Mouse (Mus musculus) c-Kit-positive CD71-positive TER-119-positive erythroid progenitor cells, embryonic 14.5 days (primary cell): Measurements from ENCODE around the gene Hpd.

ENCODE experiments used
- DNase-seq: peaks from one replicate; pipeline ENCODE4 v3.0.0-alpha.2; 2013; ENCODE audit warnings: low spot score

The Hpd gene

DNA sequence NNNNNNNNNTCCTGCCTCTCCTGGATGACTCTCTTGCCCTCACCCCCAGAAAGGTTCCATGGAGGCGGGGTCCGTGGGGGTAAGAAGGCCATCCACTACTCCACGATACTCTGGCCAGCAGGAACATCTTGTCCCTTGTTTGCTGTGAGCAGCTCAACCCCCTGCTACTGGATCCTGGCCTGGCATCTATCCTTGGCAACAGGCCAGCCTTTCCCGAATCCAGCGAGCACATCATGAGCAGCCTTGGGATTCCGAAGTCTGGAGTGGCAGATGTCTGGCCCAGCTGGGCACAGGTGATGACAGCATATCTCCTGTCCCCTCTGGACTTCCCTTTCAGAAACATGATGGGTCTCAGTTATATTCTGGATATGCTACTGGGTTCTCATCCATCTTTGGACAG lies 3.4 kb upstream of the Hpd start:
- no peak for DNase-seq

DNA sequence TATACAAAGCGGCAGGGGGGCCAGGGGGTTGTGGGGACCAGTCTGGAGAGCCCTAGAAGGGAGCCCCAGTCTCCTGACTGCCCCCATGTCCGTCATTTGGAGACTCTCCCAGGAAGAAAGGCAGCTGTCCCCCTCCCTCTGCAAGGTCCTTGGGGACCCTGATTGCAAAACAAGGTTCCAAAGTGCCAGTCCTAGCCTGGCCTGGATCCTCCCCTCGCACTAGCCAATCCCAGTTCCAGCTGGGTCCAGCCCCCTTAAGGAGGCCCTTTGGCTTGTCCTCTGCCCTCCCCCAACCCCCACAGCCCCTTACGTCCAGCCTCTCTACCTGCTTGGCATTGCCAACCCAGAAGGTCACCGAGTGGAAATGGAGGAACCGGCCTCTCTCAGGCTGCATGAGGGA lies 991 bp downstream of the Hpd start:
- no peak for DNase-seq

DNA sequence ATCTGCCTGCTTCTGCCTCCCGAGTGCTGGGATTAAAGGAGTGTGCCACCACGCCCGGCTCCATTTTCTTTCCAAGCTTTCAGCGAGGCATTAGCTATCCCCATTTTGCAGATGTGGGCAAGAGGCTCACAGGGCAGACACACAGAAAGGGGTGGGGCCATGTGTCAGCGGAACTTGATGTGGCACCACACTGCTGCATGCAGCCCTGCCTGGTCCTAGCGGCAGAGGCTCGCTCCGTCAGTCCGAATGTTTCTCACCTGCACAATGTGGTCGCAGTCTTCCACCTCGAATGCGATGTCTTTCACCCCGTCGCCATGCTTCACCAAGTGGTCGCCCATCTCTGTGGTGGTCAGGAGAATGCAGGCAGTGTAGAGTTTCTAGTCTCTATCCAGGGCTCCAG lies 2.1 kb downstream of the Hpd start:
- no peak for DNase-seq

DNA sequence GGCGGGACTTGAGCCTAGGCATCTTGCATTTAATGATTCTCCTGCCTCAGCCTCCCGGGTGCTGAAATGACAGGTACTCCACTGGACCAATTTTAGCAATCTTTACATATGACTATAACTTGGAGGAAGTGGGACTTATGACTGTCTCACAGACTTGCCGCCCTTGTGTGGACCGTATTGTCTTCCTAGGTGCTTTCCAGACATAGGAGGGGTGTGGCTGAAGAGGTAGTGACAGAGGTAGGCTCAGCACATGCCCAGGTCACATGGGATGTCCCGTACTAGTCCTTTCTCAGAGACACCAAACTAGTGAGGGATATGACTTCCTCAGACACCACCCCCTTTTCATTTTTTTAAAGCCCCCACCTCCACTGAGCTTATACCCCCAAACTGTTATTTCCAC lies 3.7 kb downstream of the Hpd start:
- no peak for DNase-seq

DNA sequence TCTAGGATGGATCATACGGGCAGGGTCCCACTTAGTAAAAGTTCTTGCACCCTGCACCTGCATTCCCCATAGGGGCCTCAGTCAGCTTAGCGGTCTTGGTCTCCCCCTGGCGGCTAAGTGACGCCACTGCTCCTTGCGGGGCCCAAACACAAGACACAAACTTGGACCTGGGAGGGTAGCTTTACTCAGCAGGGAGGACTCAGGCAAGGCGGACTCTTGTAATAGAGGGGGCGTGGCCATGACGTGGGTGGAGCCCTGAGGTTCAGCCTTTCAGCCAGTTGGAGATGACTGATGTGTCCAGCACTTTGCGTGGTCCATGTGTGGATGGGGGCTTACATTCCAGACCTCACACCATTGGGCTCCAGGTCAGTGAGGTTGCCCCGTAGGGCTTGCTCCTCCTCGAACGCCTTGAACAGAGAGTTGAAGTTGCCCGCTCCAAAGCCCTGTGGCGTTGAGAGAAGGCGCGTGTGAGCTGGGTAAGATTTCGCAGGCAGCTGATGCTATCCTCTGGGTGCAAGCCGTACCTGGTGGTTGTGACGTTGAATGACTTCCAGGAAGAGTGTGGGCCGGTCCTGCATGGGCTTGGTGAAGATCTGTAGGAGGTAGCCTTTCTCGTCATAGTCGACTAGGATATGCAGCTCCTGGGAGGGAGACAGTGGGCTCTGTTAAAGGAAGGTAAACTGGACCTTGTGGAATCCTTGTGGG lies 10.7 kb downstream of the Hpd start:
- DNase-seq = peak; percentile 90

DNA sequence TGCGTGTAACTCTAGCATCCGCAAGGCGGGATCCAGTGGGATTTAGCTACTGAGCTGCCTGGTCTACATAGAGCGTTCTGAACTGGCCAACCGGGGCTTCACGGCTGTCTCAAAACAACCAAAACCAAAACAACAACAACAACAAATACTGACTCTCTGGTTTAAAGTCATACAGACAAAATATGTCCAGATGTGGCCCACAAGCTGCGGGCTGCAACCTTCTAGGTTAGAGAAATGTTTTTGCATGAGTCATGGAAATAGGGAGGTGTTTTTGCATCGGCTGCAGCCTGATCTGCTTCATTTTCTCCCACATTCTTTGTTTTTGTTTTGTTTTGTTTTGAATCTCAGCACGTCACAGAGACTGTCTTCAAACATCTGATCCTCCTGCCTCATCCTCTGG lies 12.2 kb downstream of the Hpd start:
- DNase-seq = no peak

DNA sequence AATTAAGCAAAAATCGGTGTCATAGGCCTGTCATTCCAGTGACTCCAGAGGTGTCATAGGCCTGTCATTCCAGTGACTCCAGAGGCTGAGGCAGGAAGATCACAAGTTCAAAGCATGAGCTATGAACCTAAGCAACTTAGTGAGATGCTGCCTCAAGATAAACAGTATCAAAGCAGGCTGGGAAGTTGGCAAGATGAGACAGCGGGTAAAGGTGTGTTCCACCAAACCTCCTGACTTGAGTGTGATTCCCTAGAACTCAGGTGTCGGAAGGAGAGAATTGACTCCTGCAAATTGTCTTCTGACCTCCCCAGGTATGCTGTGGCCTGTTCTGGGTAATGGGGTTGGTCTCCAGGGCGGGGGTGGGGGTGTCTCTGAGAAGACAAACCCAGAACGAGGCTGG lies 13.2 kb downstream of the Hpd start, which contains the start of gene Psmd9:
Gene Psmd9, plus strand, starts transcription at position 130 of the 400 bp plus-strand sequence.
- no peak for DNase-seq

DNA sequence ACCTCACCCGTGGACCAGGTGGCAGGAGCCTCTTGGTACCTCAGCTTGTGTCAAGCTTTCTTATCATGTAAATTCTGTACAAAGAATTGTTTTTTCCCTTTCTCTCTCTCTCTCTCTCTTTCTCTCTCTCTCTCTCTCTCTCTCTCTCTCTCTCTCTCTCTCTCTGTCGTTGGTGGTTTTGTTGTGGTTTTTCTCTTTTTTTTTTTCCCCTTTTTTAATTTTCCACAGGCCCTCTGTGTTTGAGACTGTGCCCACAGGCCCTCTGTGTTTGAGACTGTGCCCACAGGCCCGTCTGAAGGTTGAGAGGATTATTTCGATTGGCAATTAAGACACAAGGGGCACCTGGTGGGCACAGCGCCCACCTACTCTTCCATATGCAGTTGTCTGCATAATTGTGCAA lies 14.9 kb downstream of the Hpd start:
- DNase-seq = no peak

DNA sequence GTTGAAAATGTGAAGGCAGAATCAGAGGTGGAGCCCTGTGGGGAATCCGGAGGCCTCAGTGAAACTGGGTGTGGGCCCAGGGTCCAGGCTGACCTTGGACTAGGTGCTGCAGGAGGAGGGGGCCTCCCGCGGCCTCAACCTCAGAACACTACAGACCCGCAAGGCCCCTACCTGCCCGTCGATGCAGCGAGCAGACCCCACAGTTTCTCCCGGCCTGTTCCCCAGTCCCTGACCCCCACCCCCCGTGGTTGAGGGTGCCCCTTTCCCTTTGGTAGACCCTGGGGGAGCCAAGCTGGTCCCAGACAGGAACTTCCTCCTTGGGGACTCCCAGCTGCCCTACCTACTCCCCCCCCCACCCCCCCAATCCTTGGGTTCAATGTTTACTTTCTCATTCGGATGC lies 16.1 kb downstream of the Hpd start:
- no peak for DNase-seq

DNA sequence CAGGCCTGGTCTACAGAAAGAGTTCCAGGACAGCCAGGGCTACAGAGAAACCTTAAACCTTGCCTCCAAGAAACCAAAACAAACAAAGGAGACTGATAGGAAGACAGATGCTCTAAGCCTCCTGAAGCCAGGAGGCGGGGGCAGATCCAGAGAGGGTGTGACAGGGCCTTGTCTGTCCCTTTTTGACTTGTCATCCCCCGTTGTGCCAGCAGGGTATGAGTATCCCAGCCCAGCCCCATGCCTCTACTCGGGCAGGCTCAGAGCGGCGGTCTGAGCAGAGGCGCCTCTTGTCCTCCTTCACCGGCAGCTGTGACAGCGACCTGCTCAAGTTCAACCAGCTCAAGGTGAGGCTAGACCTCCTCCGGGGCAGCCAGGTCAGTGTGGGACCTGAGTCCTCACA lies 19.6 kb downstream of the Hpd start:
- no peak for DNase-seq

DNA sequence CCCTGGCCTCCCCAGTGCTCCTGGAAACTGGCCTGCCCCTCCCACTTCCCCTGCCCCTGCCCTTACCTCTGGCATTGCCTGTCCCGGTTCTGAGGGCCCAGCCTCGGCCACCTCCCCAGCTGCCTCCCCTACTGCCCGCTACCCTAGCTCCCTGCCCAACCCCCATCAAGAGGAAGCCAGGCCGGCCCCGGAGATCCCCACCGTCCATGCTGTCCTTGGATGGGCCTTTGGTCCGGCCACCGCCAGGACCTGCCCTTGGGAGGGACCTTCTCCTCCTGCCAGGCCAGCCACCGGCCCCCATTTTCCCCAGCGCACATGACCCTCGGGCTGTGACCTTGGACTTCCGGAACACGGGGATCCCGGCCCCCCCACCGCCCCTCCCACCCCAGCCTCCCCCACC lies 22.2 kb downstream of the Hpd start:
- no peak for DNase-seq

DNA sequence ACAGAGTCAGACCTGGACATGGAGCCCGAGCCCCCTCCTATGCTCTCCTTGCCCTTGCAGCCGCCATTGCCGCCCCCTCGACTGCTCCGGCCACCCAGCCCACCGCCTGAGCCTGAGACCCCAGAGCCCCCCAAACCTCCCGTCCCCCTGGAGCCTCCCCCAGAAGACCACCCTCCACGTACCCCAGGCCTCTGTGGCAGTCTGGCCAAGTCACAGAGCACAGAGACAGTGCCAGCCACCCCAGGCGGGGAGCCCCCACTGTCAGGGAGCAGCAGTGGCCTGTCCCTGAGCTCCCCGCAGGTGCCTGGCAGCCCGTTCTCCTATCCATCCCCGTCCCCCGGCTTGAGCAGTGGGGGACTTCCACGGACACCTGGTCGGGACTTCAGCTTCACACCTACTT lies 22.7 kb downstream of the Hpd start:
- no peak for DNase-seq

DNA sequence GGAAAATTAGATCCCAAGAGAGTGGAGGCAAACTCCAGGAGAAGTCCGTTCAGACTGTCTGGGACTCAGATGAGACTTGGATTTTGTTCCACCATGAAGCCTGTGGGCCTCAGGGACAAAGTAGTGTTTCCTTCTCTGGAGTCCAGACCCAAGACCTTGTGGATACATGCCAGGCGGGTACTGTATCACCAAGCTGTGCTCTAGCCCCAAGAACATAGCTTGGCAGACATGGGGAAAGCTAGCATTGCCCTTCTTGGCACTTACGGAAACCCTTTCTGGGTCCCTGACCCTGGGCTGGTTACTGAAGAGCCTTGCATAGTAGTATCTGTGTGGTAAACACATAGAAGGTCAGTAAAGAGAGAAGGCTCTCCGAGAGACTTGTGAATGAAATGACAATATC lies 23.1 kb downstream of the Hpd start:
- DNase-seq = no peak

DNA sequence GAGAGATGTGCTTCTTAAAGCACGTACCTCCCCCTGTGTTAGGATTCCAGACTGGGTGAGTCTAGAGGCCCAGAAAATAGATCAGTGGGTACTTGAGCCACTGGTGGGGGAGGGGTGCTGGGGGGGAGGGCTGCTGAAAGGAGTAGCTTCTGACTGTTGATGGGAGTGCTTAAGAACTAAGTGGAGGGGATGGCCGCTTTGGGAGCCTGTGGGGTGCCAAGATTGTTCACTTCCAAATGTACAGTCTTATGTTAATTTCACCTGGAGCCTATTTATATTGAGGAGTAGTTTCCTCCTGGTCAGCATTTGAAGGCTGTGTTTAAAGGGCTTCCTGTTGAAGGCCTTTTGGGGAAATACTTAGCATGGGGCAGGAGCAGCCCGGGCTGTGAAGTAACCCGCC lies 24.6 kb downstream of the Hpd start:
- no peak for DNase-seq

DNA sequence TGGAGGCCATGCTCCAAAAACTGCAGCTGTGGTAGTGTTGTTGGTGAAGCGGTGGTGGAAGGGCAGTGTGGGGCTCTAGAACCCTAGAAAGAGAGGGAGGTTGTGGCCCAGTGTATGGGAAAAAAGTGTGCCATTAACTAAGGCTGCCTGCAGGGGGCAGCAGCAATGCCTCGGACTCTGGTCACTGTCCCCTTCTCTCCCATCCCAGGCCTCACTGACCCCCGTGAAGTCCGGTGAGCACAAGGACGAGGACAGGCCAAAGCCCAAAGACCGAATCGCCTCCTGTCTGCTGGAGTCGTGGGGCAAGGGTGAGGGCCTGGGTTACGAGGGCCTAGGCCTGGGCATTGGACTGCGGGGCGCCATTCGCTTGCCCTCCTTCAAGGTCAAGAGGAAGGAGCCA lies 25.8 kb downstream of the Hpd start:
- DNase-seq = no peak

DNA sequence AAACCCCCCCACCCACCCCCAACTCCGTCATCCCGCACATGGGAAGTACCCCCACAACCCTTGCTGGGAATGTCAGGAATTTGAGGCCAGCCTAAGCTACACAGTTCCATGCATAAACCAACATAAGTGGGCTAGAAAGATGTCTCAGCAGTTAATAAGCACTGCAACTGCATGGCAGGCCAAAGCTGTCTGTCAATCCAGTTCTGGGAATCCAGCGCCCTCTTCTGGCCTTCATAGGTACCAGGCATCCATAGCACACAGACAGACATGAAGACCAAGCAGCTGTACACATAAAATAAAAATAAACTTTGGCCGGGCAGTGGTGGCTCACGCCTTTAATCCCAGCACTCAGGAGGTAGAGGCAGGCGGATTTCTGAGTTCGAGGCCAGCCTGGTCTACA lies 27.1 kb downstream of the Hpd start:
- peak; percentile 78 for DNase-seq

DNA sequence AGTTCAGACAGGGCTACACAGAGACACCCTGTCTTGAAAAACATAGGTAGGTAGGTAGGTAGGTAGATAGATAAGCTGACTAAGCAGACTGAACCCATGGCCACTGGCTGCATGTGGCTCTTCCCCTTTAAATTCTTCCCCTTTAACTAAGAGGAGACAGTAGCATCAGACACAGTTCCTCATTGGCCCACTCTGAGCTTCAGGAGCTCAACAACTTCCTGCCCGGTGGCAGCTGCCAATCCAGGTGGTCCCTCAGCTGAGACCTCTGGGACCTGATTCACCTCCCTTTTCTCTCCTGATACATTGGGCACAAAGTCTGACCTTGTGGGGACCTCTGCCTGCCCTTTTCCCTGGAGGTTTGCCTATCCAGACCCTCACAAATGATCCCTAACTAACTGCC lies 29.6 kb downstream of the Hpd start:
- no peak for DNase-seq

DNA sequence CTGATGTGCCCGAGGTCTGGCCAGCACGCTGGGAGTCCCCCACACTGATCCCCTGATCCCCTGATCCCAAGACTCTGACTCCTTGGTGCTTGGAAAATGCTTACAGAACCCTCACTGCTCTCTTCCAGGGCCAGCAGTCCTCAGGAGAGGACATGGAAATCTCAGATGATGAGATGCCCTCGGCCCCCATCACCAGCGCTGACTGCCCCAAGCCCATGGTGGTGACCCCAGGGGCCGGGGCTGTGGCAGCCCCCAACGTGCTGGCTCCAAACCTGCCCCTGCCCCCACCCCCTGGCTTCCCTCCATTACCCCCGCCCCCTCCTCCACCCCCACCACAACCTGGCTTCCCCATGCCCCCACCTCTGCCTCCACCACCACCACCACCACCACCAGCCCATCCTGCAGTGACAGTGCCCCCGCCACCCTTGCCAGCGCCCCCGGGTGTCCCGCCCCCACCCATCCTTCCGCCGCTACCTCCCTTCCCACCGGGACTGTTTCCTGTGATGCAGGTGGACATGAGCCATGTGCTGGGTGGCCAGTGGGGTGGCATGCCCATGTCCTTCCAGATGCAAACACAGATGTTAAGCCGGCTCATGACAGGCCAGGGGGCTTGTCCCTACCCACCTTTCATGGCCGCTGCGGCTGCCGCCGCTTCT lies 30.7 kb downstream of the Hpd start:
- no peak for DNase-seq

DNA sequence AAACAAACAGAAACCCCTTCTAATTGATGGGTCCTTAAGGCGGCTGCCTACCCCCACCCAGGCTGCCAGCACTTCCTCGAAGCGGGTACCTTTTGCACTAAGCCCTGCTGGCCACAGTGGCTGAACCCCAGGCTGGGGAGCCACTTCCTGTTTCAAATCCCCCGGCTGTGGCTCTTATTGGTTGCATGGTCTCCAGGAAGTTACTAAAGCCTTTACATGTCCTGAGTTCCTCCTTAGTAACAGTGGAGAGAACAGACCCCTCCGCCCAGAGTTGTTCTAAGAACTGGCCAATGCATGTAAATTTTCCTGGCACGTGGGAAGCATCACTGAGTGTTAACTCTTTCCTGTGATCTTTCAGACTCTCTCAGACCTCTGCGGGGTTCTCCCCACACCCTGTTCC lies 31.4 kb downstream of the Hpd start:
- no peak for DNase-seq

DNA sequence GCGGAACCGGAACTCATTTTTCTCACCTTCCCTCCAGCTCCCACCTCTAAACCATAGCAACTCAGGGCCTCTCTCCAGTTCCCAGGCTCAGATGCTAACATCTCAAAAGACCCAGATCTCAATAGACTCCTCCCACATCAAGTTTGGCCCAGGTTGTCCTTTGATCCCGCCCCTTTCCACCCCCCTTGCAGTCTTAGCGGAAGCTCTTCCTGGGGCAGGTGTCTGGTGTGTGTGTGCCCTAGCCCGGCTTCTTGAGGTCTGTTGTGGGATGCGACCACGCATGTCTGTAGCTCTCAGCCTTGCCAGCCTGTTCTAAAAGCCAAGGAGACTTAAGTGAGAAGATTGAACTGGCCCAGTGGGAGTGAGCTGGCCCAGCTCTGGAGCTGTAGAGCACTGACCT lies 31.9 kb downstream of the Hpd start:
- DNase-seq = no peak

DNA sequence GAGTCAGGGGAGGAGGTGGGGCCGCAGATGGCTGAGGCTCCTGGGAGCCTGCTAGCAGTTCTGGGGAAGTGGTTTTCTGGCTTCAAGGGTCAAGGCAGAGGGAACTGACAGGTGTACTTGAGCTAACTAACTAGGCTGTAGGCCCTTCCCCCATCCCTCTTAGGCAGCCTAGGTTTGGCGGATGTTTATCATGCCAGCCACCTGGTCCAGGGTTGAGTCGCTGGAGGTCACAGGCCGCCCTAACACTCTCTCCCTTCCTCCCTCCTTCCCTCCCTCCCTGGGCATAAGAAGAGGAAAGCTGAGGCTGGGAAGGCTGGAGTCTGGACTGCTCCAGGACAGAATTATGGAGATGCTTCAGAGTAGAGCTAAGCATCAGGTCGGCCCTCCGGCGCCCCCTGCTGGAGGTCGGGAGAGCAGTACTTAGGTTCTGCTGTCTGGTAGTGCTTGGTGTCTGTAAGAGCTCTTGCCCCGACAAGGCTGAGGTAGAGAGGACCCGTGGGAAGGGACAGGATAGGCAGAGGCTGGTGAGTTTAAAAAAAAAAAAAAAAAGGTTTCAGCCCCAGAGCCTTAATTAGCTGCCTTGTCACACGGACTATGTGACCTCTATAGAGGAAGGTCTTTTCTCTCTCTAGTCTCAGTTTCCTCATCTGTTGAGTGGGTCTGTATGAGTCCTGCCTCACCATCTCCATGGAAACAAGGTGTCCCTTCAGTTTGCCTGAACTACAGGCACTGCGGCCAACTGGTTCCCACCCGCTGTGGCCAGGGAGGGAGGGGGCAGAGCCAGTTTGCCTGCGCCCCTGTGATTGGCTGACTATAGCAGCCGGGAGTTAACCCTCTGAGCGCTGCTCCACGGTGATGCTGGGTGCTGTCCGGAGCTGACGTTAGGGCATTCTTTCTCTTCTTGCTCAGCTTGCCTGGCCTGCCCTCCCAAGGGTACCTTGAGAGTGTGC lies 32.8 kb downstream of the Hpd start:
- peak; percentile 88 for DNase-seq

DNA sequence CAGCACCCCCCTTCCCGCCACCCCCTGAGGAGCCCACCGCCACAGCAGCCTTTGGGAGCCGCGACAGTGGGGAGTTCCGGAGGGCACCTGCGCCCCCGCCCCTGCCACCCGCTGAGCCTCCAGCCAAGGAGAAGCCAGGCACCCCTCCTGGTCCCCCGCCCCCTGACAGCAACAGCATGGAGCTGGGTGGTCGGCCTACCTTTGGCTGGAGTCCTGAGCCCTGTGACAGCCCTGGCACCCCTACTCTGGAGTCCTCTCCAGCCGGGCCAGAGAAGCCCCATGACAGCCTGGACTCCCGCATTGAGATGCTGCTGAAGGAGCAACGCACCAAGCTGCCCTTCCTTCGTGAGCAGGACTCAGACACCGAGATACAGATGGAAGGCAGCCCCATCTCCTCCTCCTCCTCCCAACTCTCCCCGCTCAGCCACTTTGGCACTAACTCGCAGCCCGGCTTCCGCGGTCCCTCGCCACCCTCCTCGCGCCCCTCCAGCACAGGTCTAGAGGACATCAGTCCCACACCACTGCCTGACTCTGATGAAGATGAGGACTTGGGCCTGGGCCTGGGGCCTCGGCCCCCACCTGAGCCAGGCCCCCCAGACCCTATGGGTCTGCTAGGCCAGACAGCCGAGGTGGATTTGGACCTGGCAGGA lies 34.3 kb downstream of the Hpd start:
- DNase-seq = no peak

DNA sequence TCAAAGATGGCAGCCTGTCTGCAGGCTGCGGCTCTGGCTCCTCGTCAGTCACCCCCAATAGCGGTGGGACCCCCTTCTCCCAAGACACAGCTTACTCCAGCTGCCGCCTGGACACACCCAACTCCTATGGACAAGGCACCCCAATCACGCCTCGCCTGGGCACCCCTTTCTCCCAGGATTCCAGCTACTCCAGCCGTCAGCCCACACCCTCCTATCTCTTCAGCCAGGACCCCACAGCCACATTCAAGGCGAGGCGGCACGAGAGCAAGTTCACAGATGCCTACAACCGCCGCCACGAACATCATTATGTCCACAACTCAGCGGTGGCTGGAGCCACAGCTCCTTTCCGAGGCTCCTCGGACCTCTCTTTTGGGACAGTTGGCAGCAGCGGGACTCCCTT lies 35.0 kb downstream of the Hpd start:
- no peak for DNase-seq
